In genomic region chr11:72845526-72845925, GRCm38 (mm10) we compare ENCODE assay signal across 22 mouse cellular contexts. TPM values are rescaled to one million over a fixed set of nuclear protein-coding genes. Genes with fewer than 3 reads are reported as not detected.
A peak's percentile ranks its signal among the peaks of the same experiment; 100 is the strongest.
DNase-seq lines count a peak whose midpoint lies in the region; ATAC-seq lines count a peak whose summit lies in the region.
"Had no signal": no experiment of that assay in that cellular context is flagged by ENCODE, and none has a peak within 500 bp of the region (broad histone marks: within the 10 kb centered on the region; RNA-seq: fewer than 3 reads in every experiment).

No protein-coding gene starts in this region.

- no peaks in the 10 kb centered on the region for H3K27me3 ChIP-seq in heart, embryonic 11.5 days (ENCODE audit: control insufficient read depth, insufficient read depth, low read length)
- no peaks in the 10 kb centered on the region for H3K27me3 ChIP-seq in megakaryocyte, embryonic 14.5 days (replicated peaks)
- no peaks in the 10 kb centered on the region for H3K27me3 ChIP-seq in stomach, embryonic 16.5 days (ENCODE audit: control insufficient read depth, insufficient read depth, low read length)
- H3K27me3 ChIP-seq: forebrain, embryonic 15.5 days; heart, embryonic 12.5 days; heart, embryonic 15.5 days had no signal

- no peak for ATAC-seq in heart, embryonic 11.5 days (replicated peaks; ENCODE audit: insufficient number of reproducible peaks, low FRiP score, low TSS enrichment)
- ATAC-seq in megakaryocyte, adult 5-6 weeks (ENCODE audit: poor library complexity, severe bottlenecking): no peak
- no peak for ATAC-seq in stomach, embryonic 16.5 days (ENCODE audit: insufficient read depth, low FRiP score)
- ATAC-seq: activated CD4-positive, CD25-positive, alpha-beta regulatory T cell, adult 4 months; forebrain, embryonic 15.5 days; hindbrain, postnatal 0 days; inflammation-experienced regulatory T-cells, adult 6 months had no signal

- no peak overlapping the region for H3K9ac ChIP-seq in heart, embryonic 11.5 days (ENCODE audit: low read depth, low read length)
- no peak overlapping the region for H3K9ac ChIP-seq in stomach, embryonic 16.5 days (ENCODE audit: low read length)
- H3K9ac ChIP-seq: forebrain, embryonic 15.5 days; heart, embryonic 12.5 days; heart, embryonic 15.5 days; hindbrain, embryonic 14.5 days had no signal

- H3K4me2 ChIP-seq in heart, embryonic 11.5 days: no peak overlapping the region
- no peak overlapping the region for H3K4me2 ChIP-seq in stomach, embryonic 16.5 days (ENCODE audit: low read depth, low read length)
- H3K4me2 ChIP-seq: forebrain, embryonic 15.5 days; heart, embryonic 12.5 days; heart, embryonic 15.5 days; hindbrain, embryonic 14.5 days had no signal

- 76% methylated on average over 2 of the region's 2 CpGs for WGBS in heart, embryonic 11.5 days (ENCODE audit: insufficient replicate concordance)
- WGBS in stomach, embryonic 16.5 days: 93% methylated on average over 2 of the region's 2 CpGs

- H3K4me3 ChIP-seq in heart, embryonic 11.5 days (ENCODE audit: low read depth, low read length): no peak overlapping the region
- peak overlapping the region; percentile 38 for H3K4me3 ChIP-seq in megakaryocyte, embryonic 14.5 days (replicated peaks)
- no peak overlapping the region for H3K4me3 ChIP-seq in stomach, embryonic 16.5 days (replicated peaks; ENCODE audit: low read length)
- H3K4me3 ChIP-seq: forebrain, embryonic 15.5 days; heart, adult 2 months; heart, embryonic 12.5 days; heart, embryonic 15.5 days had no signal

- peaks cover 5% of the 10 kb centered on the region; the same call in 1 of the 2 replicates for H3K36me3 ChIP-seq in heart, embryonic 11.5 days (ENCODE audit: control insufficient read depth, insufficient read depth, low read length)
- peaks cover 89% of the 10 kb centered on the region for H3K36me3 ChIP-seq in megakaryocyte, embryonic 14.5 days (replicated peaks; ENCODE audit: low read length)
- 0 out of 2 replicates have a peak, but pooled peaks cover 5% of the 10 kb centered on the region for H3K36me3 ChIP-seq in stomach, embryonic 16.5 days (ENCODE audit: control insufficient read depth, insufficient read depth, low read length)

- no peaks in the 10 kb centered on the region for H3K9me3 ChIP-seq in heart, embryonic 11.5 days (replicated peaks; ENCODE audit: control insufficient read depth, low read length)
- no peaks in the 10 kb centered on the region for H3K9me3 ChIP-seq in megakaryocyte, embryonic 14.5 days
- no peaks in the 10 kb centered on the region for H3K9me3 ChIP-seq in stomach, embryonic 16.5 days (replicated peaks; ENCODE audit: control insufficient read depth, low read length)
- H3K9me3 ChIP-seq: forebrain, embryonic 15.5 days; heart, embryonic 12.5 days; heart, embryonic 15.5 days had no signal

- H3K27ac ChIP-seq in heart, embryonic 11.5 days (ENCODE audit: low read depth, low read length): no peak overlapping the region
- peak overlapping the region; percentile 44 for H3K27ac ChIP-seq in stomach, embryonic 16.5 days (ENCODE audit: low read length)
- H3K27ac ChIP-seq: forebrain, embryonic 15.5 days; heart, adult 2 months; heart, embryonic 15.5 days; hindbrain, embryonic 14.5 days; hindbrain, postnatal 0 days had no signal

- DNase-seq in heart, adult 11 months: peak; percentile 53
- no peak for DNase-seq in thymus, postnatal 25 days
- DNase-seq: adrenal gland, postnatal 10 days; adrenal gland, postnatal 36 days; cerebellum, adult 18-20 months; cerebellum, adult 9-10 months; cerebellum, postnatal 14 days; gastrocnemius, postnatal 25 days; heart, adult 2 months; heart, postnatal 10 days; heart, postnatal 4 days had no signal

- H3K4me1 ChIP-seq in heart, embryonic 11.5 days (ENCODE audit: control insufficient read depth, insufficient read depth, low read length): no peaks in the 10 kb centered on the region
- peaks cover 34% of the 10 kb centered on the region for H3K4me1 ChIP-seq in megakaryocyte, embryonic 14.5 days
- no peaks in the 10 kb centered on the region for H3K4me1 ChIP-seq in stomach, embryonic 16.5 days (ENCODE audit: control insufficient read depth, insufficient read depth, low read length)
- H3K4me1 ChIP-seq: forebrain, embryonic 15.5 days; heart, embryonic 12.5 days; heart, embryonic 15.5 days had no signal

RNA-seq across cellular contexts. Expression of gene Zzef1, which starts 49.5 kb away (rescaled TPM):
- polyA plus RNA-seq in heart, embryonic 11.5 days (2014; fragmentation: Nextera tagmentation; extraction: Ambion mirVana): 7.6 and 7.9 TPM in 2 replicates
- 8.9 and 9.1 TPM in 2 replicates for polyA plus RNA-seq in megakaryocyte, embryonic 14.5 days (2012; ENCODE audit: insufficient read depth, low replicate concordance)
- total RNA-seq in megakaryocyte, adult 5-6 weeks (2015): 26.9 and 27.1 TPM in 2 replicates
- 32.1 and 43.5 TPM in 2 replicates for total RNA-seq in megakaryocyte, adult 5-6 weeks (2017)
- 8.7 and 9.5 TPM in 2 replicates for polyA plus RNA-seq in stomach, embryonic 16.5 days (2015; fragmentation: Nextera tagmentation; extraction: Ambion mirVana)

RNA-seq across cellular contexts. Expression of gene Cyb5d2, which starts 49.6 kb away (rescaled TPM):
- polyA plus RNA-seq in heart, embryonic 11.5 days (2014; fragmentation: Nextera tagmentation; extraction: Ambion mirVana): 4.9 and 5.4 TPM in 2 replicates
- 0.34 TPM in 1 of 2 replicates, not detected in the other for polyA plus RNA-seq in megakaryocyte, embryonic 14.5 days (2012; ENCODE audit: insufficient read depth, low replicate concordance)
- total RNA-seq in megakaryocyte, adult 5-6 weeks (2015): 2.9 and 4.0 TPM in 2 replicates
- 3.9 and 5.6 TPM in 2 replicates for total RNA-seq in megakaryocyte, adult 5-6 weeks (2017)
- polyA plus RNA-seq in stomach, embryonic 16.5 days (2015; fragmentation: Nextera tagmentation; extraction: Ambion mirVana): 5.1 and 6.5 TPM in 2 replicates
